Mouse (Mus musculus) monocyte, adult 2 months (primary cell): ENCODE measurements around the gene Slc22a21.
A peak's percentile ranks its signal among the peaks of the same experiment; 100 is the strongest.
"Not testable (repeated sequence)": the region's sequence is repeated elsewhere in the genome, so short reads cannot be mapped to it uniquely, and the experiment has no call there.

Experiments
- DNase-seq, 2 experiments: peaks; one replicate each; pipeline ENCODE4 v3.0.0; 2022; ENCODE audit warnings: low spot score in 2 of 2, low read depth in 1 of 2

Slc22a21 gene

DNA sequence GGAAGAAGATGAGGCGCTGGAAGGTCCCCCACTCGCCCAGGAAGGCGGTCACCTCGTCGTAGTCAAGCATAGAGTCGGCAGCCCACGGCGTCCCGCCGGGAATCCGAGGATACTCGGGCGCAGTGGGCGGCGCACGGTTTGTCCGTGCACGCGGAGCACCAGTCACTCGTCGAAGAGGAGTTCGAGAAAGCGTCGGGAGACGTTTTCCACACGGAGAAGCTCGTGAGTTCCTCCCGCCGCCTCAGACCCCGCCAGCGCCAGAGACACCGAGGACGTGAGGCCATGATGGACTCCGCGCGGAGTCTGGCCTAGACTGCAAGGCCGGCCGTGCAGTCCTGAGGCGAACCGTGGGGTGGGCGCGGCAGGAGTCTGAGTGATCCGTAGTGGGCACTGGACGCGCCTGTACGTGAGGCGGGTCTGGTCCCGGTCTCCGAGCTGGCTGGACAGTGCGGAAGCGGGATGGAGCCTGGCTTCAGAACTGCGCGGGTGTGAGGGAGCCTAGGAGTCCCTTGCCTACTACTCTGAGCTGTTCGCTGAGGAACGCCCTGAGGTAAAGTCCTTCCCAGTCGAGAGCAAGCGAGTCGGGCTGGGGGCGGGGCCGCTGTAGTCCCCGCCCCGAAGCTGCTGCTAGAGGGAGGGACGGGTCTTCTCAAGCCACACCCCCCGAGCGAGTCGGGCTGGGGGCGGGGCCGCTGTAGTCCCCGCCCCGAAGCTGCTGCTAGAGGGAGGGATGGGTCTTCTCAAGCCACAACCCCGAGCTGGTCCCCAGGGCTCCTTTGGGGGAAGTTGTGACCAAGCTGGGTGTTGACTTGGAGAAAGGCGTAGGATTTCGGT is at the start of gene Slc22a21:
Slc22a21 (minus strand) TSS at position 545 of the 834 bp plus-strand sequence.
- peak; percentile 59 to 80 for DNase-seq

DNA sequence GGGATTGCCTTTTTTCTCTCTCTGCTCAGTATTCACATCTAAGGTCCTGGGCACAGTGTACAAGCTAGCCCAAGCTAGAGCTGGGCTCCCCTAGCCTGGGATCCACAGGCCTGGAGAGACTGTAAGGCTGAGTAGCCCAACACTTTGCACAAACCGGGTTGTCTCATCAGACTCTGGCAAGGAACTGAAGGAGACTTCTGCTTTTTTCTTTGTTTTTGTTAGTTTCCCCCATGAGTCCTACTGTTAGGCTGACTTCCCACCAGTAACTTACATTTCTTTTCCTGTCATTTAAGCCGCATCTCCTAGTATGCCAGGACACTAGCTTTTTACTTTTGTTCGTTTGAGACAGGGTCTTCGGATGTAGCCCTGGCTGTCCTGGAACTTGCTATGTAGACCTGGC is 48.9 kb upstream of the Slc22a21 start:
- no peak for DNase-seq

DNA sequence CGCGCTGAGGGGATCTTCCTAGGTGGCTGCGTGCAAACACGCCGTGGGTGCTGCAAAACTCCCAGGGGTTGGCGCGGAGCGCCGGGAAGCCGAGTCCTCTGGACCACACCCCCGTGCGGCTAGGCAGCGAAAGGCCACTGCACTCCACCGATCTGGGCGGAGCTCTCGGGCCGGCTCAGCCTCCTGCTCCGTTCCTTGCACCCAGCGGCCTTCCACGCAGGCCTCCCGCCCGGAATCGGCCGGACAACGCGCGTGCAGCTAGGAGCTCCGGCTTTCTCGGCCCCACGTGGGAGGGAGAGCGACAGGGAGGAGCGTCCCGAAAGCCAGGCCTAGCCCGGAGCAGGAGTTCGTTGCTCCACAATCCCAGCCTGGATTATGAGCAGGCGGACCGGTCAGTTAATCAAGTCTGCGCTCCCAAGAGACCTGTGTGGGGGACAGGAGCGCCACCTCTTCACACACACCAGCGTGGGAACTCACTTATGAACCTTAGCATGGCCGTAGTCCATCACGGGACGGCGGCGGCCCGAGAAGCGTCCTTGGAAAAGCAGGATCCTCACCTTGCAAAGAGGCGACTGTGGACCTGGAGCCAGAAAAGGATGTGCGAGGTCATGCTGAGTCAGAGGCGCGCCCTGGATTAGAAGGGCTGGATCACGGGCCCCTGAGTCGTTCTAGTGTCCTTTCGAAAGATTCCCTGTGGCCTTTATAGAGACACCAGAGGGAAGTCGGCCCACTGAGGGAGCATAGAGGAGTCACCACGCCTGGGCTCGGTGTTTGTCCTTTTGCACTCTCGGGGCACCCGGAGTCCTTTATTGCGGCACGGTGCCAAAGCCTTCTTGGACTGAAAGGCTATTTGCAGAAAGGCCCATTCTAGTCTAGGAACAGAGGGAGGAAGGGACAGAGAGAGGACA is 48.2 kb upstream of the Slc22a21 start, which contains the start of gene Slc22a4:
Slc22a4 (minus strand) TSS at position 47 of the 908 bp plus-strand sequence.
- peak; percentile 61 to 64 for DNase-seq

DNA sequence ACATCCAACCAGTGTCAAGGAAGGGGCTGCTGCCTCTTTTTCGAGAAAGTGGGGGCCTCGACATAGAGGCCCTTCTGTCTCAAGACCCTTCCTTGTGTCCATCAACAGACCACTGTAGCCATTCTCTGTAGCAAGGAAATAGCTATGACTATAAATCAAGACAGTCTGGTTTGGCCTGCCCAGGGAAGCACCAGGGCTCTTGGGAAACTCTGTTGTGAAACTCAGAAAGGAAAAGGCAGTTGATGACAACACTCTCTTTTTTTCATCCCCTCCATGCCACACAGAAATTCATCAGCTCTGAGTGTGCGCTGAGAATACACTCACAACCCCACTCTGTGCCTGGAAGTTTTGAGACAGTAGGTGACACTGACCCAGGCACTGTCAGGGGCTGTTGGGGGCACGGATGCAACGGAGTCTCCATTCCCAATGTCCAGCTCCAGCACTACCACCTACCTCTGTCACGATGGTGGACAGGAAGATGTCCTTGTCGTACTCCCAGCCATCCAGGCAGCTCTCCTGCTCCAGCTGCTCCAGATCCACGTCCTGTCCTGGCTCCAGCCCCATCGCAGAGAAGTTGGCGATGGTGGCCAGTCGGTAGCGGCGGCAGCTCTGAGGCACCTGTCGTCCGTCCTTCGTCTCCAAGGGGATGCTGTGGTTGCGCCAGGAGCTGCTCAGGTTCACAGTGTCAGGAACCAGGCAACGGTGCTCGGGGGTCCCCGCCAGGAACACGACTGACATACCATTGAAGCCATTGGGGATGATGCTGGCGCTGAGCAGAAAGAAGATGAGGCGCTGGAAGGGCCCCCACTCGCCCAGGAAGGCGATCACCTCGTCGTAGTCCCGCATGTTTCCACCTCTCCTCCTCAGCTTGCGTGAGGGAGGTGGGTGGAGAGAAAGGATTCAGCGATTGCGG is 47.3 kb upstream of the Slc22a21 start:
- no peak for DNase-seq

DNA sequence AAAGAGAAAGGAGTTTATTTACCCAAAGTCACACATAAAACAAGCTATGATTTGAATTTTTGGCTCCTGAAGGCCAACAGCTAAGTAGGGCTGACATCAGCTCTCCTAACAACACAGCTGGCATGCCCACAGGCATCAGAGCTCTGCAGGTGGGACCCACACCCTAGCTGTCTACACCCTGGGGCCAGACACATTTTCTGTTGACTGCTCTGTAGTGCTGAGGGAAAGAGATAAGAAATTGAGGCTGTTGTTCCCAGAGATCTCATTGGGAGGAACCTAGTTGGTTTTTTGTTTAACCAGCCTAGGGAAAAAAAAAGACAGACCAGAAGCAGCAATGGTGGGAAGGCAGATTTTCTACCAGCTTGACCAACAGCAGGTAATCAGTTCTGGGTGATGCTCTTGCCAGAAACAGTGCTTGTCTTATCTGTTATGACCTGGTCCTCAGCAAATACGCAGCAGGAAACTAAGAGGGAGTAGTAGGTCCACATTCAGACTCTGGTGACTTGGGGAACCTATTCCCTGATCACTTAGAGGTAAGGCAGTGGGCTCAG is 46.4 kb upstream of the Slc22a21 start:
- no peak for DNase-seq

DNA sequence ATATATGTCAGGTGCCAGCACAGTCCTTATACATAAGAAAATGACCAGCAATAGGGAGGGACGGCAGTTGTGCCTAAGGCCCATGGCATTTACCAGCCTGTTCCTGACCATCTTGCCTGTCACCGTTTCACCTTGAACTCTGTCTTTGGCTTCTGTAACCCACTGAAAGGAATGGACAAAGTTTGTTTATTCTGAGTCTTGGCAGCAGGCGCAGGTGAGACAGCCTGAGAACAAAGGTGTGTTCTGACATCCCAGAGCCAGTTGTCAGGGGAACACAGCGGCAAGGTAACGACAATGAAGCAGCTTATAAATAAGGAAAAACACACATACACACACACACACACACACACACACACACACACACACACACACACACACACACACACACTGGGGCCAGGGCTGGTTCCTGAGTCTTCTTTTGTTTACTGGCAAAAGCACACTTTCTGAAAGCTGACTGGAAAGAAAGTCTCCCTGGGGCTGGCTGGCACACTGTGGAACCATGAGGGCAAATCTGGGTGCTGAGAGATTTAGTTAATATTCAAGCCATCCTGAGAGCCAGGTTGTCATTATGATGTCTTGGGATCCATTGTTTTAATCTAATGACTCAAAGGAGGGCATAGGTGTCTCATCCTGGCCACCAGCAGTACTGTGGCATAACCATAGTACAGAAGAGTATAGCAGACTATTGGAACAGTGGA is 41.4 kb upstream of the Slc22a21 start:
- DNase-seq: no peak

DNA sequence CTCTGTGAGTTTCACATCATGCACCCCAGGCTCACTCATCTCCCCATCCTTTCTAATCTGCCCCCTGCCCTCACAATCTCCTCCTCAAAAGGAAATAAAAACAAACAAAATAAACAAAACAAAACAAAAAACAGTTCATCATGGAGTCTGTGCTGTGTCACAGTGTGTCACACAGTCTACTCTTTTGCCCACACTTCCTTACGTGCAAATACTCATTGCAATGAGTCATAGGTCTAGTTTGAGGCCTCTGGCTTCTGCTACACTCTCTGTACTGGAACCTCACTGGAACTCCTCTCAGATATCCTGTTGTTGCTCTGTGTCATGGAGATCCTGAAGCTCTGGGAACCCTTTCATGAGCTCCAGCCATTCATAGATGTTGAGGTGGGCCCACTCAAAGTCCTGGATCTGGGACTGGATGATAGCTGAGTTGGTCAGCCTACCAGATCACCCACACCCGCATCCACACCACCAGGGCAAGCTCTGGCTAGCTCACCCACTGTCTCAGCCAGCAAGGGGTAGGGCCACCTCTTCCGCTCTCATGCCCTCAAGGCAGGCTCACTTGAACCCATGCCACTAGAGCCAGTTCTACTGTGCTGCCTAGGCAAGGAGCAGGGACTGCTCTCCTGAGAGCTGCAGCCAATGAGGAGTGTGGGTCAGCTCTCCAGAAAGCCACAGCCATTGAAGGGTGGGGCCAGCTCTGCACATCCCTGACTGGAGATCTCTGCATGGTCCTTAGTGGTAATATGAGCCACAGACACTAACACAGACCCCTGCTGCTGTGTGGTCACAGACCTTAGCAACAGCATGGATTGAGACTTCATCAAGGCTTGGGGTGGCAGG is 39.0 kb upstream of the Slc22a21 start:
- DNase-seq: no peak

DNA sequence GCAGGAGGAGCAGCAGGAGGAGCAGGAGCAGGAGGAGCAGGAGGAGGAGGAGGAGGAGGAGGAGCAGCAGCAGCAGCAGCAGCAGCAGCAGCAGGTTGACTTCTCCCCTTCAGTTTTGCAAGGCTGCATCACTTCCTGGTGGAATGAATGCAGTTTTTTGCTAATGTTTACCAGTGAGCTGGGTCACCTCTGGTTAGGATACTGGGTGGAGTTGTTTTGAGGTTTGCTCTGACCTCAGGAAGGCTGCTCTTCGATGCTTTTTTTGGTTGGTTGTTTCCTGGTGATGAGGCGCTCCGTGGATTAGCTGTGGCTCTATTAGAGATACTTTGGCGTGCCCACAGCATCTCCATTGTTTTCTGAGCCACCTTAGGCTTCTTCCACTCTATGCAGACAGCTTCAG is 37.5 kb upstream of the Slc22a21 start:
- DNase-seq: no peak

DNA sequence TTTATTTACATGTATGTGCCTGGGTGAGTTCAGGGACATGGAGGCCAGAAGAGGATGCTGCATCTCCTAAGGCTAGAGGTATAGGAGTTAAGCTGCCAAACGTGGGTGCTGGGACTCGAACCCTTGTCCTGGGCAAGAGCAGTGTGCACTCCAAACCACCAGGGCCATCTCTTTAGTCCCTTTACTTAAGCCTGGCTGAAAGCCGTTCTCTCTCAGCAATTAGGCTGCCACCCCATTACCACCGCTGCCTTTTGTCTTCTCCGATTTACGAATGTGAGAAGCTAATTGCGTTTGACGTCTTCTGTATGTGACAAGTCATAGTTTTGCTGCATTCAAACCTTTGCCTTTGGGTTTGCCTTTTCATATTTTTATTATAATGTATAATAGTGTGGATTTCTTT is 35.9 kb upstream of the Slc22a21 start:
- no peak for DNase-seq

DNA sequence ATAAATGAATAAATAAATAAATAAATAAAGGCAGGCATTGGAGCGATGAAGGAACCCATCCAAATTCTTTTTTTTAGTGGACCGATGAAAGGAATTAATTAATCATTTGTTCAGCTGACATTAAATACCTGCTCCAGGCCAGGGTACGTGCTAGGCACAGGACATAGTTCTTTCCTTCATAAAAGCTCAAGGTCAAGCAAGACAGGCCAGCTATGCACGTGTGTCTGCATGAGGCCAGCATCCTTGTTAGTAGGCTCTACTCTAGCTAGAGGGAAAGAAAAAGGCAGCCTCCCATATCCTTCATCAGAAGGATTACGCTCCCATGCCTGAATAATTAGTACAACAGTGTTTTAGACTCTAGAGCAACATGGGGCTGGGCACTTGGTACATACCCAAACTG is 32.8 kb upstream of the Slc22a21 start:
- DNase-seq: no peak

DNA sequence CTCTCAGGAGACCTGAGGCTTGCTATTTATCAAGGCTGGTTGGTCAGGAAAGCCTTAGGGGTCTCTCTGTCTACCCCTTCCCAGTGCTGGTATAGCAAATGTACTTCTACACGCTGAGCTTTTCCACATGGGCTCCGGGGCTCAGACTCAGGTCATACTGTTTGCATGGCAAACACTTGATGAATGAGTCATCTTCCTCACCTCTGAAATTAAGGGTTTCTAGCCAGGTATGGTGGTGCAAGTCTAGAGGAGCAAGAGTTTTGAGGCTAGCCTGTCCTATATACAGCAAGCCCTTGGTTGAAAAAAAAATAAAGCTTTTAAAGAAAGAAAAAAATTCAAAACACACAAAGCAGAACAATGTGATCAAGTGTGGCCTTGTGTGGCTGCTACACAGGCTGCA is 31.1 kb upstream of the Slc22a21 start:
- DNase-seq: no peak

DNA sequence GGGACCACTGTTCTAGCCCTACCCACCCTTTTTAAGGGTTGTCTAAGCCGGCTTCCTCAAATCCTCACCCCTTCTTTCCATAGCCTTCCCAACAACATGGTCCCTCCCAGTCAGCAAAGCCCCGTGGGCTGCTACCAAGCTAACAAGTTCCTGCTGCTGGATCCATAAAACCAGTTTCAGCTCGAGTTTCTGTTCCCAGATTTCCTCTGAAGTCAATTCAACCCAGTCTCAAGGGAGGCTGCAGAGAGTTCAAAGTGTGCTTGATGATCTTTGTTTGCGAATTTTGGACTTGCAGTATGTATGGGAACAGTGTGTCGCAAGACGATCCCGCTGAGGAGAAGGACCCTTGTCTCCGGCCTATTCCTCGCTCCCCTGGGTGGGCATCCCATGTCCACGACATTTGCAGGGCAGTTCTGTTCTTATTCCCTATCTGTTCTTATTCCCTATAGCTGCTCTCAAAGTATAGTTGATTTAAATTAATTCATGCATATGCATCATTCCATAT is 28.3 kb upstream of the Slc22a21 start:
- DNase-seq: no peak

DNA sequence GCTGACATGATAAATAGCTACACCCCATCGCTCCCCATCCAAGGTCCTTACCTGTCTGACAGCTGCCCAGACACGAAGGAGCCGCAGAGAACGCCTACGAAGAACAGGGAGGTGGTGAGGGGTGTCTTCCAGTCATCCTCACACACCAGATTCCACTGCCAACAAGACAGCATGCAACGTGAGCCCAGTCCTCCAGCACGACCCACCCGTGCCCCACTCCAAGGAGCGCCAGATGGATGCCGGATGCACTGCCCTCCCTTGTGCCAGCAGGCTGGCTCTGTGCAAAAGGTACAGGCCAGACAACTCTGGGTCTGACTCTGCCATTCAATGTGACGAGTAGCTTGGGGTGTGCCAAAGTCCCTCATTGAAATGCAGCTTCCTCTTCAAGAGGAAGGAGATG is 27.6 kb upstream of the Slc22a21 start:
- no peak for DNase-seq

DNA sequence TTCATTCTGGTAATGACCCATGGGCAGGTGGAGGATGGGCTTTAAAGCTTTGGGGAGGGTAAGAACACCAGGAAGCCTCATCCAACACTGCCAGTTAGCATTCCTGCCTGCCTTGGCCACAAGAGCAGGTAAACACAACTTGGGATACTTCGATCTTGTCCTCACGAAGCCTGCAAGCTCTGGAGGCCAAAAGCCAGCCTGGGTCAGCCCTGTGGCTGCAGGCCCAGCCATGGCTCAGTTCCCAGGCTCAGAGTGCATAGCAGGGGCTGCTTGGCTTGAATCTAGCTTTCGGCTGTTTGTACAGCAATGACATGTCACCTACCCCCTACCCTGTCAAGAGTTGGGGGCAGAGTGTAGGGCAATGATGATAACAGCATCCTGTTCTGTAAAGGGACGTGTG is 26.8 kb upstream of the Slc22a21 start:
- no peak for DNase-seq

DNA sequence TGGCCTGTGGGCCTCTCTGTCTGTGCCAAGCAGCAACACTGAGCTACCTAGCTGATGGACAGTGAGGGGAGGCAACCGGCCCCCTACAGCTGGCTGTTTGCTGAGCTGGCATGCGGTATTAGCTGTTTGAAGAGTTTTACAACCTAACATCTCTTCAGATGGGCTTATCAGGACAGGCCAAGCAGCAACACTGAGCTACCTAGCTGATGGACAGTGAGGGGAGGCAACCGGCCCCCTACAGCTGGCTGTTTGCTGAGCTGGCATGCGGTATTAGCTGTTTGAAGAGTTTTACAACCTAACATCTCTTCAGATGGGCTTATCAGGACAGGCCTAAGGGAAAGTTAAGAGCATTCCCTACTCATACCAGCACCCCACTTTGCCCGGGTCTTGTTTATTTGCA is 26.2 kb upstream of the Slc22a21 start:
- DNase-seq: not testable (repeated sequence)

DNA sequence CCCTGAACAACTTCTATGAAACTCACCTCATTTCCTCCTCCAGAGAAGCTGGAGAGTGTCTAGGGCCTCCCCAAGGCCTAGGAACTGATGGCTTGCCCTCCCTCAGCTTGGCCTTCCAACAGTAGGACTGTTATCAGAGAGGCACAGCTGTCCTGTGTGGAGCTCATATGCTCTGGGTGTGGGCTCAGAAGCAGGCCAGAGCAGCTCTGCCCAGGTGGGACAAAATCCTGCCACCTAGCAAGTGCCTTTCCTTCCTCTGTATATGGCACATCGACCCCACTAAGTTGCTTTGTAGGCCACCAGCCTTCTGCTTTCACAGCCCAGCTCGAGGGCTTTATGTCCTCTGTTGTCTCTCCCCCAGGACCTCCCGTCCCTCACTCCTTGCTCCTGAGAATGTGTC is 24.6 kb upstream of the Slc22a21 start:
- no peak for DNase-seq

DNA sequence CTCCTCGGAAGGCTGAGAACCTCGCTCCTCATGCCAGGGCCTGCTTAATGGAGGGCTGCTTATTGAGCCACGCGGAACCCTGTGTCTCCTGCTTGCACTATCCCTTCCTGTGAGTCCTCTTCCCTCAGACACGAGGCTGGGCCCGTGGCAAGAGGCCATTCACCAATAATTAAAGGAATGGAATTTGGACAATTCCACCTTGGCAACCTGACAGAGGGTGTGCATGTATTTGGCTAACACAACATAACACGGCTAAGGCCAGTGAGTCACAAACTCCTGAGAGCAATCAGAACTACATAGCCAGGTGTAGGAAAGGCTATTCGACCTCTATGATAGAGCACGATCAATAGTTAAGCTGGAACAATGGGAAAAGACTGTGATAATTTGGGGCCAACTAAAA is 24.1 kb upstream of the Slc22a21 start:
- DNase-seq: no peak

DNA sequence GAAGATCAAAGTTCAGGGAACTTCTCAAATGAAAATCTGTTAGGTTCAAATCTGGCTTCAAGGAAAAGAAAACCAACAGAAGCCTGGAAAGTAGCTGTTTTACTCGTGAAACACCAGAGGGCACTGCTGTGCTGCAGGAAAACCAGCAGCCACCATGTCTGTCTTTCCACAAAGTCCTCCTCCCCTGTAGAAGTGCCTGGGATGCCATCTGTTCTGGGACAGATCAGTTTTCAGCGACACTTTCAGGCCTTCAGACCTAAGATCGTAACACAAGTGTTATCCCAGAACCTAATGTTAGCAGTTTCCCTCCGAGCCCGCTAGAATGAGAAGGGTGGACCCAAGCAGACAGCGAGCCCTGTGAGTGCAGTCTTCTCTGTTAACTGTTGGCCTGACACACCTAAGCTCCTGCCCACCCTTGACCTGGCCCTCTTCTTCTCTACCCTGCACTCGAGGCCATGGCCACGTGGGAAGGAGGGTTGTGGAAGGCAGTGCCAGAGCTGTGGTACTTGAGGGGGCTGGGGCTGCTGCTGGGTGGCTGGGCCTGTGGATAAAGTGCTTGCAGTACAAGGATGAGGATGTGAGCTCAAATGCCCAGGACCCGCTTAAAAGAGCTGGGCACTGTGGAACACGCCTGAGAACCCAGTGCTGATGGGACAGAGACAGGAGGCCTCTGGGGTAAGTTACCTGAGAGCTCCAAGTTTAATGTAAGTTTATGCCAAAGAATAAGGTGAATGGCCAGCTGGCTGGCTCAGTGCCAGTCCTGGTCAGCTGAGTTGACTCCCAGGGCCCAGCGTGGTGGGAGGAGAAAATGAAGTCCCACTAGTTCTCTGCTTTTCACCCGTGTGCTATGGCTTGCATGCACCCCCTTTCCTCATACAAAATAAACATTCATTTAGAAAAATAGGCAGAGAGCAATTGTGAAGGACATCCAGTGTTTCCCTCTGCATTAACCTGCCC is 22.9 kb upstream of the Slc22a21 start:
- DNase-seq: not testable (repeated sequence)
